Mouse (Mus musculus) embryonic facial prominence, embryonic 12.5 days (tissue): Measurements from ENCODE around the gene Myoc. TPM values are rescaled to one million over a fixed set of nuclear protein-coding genes. Genes with fewer than 3 reads are reported as not detected.

Experiments
- ATAC-seq: fragments of 200-750 bp; cut with Nextera tagmentation; 2 replicates; pipeline ENCODE4 v1.8.0; 2017; ENCODE audit not compliant: insufficient number of reproducible peaks, insufficient read depth, low FRiP score, low TSS enrichment
- H3K27ac ChIP-seq: fragments of 300-500 bp; sonication (generic); 2 replicates; pipeline ENCODE4 v1.5.1; 2016; ENCODE audit warnings: mild to moderate bottlenecking
- H3K27me3 ChIP-seq: fragments of 300-500 bp; sonication (generic); 2 replicates; pipeline ENCODE4 v1.6.1; 2016; ENCODE audit warnings: mild to moderate bottlenecking, moderate library complexity
- H3K36me3 ChIP-seq: fragments of 300-500 bp; sonication (generic); 2 replicates; pipeline ENCODE4 v1.6.1; 2016; ENCODE audit warnings: mild to moderate bottlenecking
- H3K4me1 ChIP-seq: fragments of 300-500 bp; sonication (generic); 2 replicates; pipeline ENCODE4 v1.6.1; 2016
- H3K4me2 ChIP-seq: fragments of 300-500 bp; sonication (generic); replicated peaks from 2 replicates; pipeline ENCODE4 v1.6.1; 2016; ENCODE audit warnings: mild to moderate bottlenecking, moderate library complexity
- H3K4me3 ChIP-seq: fragments of 300-500 bp; sonication (generic); 2 replicates; pipeline ENCODE4 v1.5.1; 2016; ENCODE audit warnings: mild to moderate bottlenecking
- H3K9ac ChIP-seq: fragments of 300-500 bp; sonication (generic); 2 replicates; pipeline ENCODE4 v1.6.1; 2016; ENCODE audit warnings: mild to moderate bottlenecking, moderate library complexity
- H3K9me3 ChIP-seq: fragments of 300-500 bp; sonication (generic); 2 replicates; pipeline ENCODE4 v1.6.1; 2016; ENCODE audit warnings: mild to moderate bottlenecking, moderate library complexity
- WGBS: fragments of 180-500 bp; shearing (Covaris S2); methylation state at CpG from one replicate; pipeline ENCODE4 v1.1.7; 2016; 5-methylcytosine and 5-hydroxymethylcytosine counted together
- polyA plus RNA-seq: library from polyadenylated mRNA; unstranded; fragments of >200 nt; fragmentation: Nextera tagmentation; extraction: Ambion mirVana; gene quantifications from 2 replicates; pipeline ENCODE4 v1.2.1, GENCODE M21; 2016

Gene Myoc
- polyA plus RNA-seq = not detected in 2 replicates

GRCm38 (mm10) chr1:162639051-162639750 is at the start of gene Myoc:
Gene Myoc (plus strand): TSS chr1:162639155.
- no peak for ATAC-seq
- 0 out of 2 replicates have a peak, but pooled peaks cover 6% of the 10 kb centered on the region for H3K4me1 ChIP-seq
- no peak within 1 kb of the TSS for H3K9ac ChIP-seq
- no peaks in the 10 kb centered on the region for H3K27me3 ChIP-seq
- no peaks in the 10 kb centered on the region for H3K9me3 ChIP-seq
- no peaks in the 10 kb centered on the region for H3K36me3 ChIP-seq
- 82% methylated on average over 10 of the region's 10 CpGs for WGBS
- H3K4me2 ChIP-seq = no peak within 1 kb of the TSS
- H3K27ac ChIP-seq = no peak within 1 kb of the TSS
- H3K4me3 ChIP-seq = no peak within 1 kb of the TSS

GRCm38 (mm10) chr1:162589443-162589842 is 49.5 kb upstream of the Myoc start:
- no peak overlapping the region for H3K9ac ChIP-seq
- H3K4me3 ChIP-seq = no peak overlapping the region
- H3K9me3 ChIP-seq = no peaks in the 10 kb centered on the region
- 0 out of 2 replicates have a peak, but pooled peaks have one; percentile 35 for ATAC-seq
- H3K4me1 ChIP-seq = 0 out of 2 replicates have a peak, but pooled peaks cover 3% of the 10 kb centered on the region
- WGBS = 13% methylated on average over 9 of the region's 9 CpGs
- H3K27me3 ChIP-seq = no peaks in the 10 kb centered on the region
- H3K4me2 ChIP-seq = no peak overlapping the region
- H3K36me3 ChIP-seq = peaks cover 8% of the 10 kb centered on the region; the same call in 1 of the 2 replicates
- H3K27ac ChIP-seq = no peak overlapping the region

GRCm38 (mm10) chr1:162590415-162590997 is 48.4 kb upstream of the Myoc start:
- no peak overlapping the region for H3K27ac ChIP-seq
- no peaks in the 10 kb centered on the region for H3K27me3 ChIP-seq
- H3K9ac ChIP-seq = no peak overlapping the region
- no peak overlapping the region for H3K4me2 ChIP-seq
- H3K9me3 ChIP-seq = no peaks in the 10 kb centered on the region
- no peak for ATAC-seq
- no peak overlapping the region for H3K4me3 ChIP-seq
- H3K4me1 ChIP-seq = 0 out of 2 replicates have a peak, but pooled peaks cover 3% of the 10 kb centered on the region
- H3K36me3 ChIP-seq = peaks cover 7% of the 10 kb centered on the region; the same call in 1 of the 2 replicates
- WGBS = 78% methylated on average over 8 of the region's 8 CpGs

GRCm38 (mm10) chr1:162597379-162598102 is 41.4 kb upstream of the Myoc start:
- no peak overlapping the region for H3K9ac ChIP-seq
- no peaks in the 10 kb centered on the region for H3K27me3 ChIP-seq
- WGBS = 85% methylated on average over 3 of the region's 3 CpGs
- ATAC-seq = no peak
- no peak overlapping the region for H3K4me3 ChIP-seq
- peaks cover 22% of the 10 kb centered on the region for H3K36me3 ChIP-seq
- no peak overlapping the region for H3K4me2 ChIP-seq
- no peaks in the 10 kb centered on the region for H3K4me1 ChIP-seq
- H3K27ac ChIP-seq = no peak overlapping the region
- no peaks in the 10 kb centered on the region for H3K9me3 ChIP-seq

GRCm38 (mm10) chr1:162599617-162600016 is 39.3 kb upstream of the Myoc start:
- WGBS = 94% methylated on average over 5 of the region's 5 CpGs
- Histone ChIP-seq H3K9me3 (no peaks in the 10 kb centered on the region), H3K4me1 (no peaks in the 10 kb centered on the region), H3K27me3 (no peaks in the 10 kb centered on the region), H3K4me3 (no peak overlapping the region), H3K36me3 (peaks cover 19% of the 10 kb centered on the region), H3K4me2 (no peak overlapping the region), H3K9ac (no peak overlapping the region), H3K27ac (no peak overlapping the region)
- no peak for ATAC-seq

- ATAC-seq = no peak
Observed at GRCm38 (mm10) chr1:162601288-162601687, 37.7 kb upstream of the Myoc start.

GRCm38 (mm10) chr1:162608127-162608526 is 30.8 kb upstream of the Myoc start:
- no peak overlapping the region for H3K4me2 ChIP-seq
- ATAC-seq = no peak
- H3K27ac ChIP-seq = no peak overlapping the region
- no peak overlapping the region for H3K9ac ChIP-seq
- H3K27me3 ChIP-seq = no peaks in the 10 kb centered on the region
- no peaks in the 10 kb centered on the region for H3K9me3 ChIP-seq
- H3K4me1 ChIP-seq = no peaks in the 10 kb centered on the region; the same call in 1 of the 2 replicates
- no peak overlapping the region for H3K4me3 ChIP-seq
- 20% methylated on average over 1 of the region's 1 CpGs for WGBS
- no peaks in the 10 kb centered on the region for H3K36me3 ChIP-seq

More at GRCm38 (mm10) chr1:162601288-162601687, 37.7 kb upstream of the Myoc start:
- H3K4me2 ChIP-seq = no peak overlapping the region
- H3K4me3 ChIP-seq = no peak overlapping the region
- 87% methylated on average over 4 of the region's 4 CpGs for WGBS
- H3K27ac ChIP-seq = no peak overlapping the region
- peaks cover 19% of the 10 kb centered on the region for H3K36me3 ChIP-seq
- H3K27me3 ChIP-seq = no peaks in the 10 kb centered on the region
- H3K9me3 ChIP-seq = no peaks in the 10 kb centered on the region
- no peak overlapping the region for H3K9ac ChIP-seq
- H3K4me1 ChIP-seq = no peaks in the 10 kb centered on the region

GRCm38 (mm10) chr1:162609633-162610250 is 29.2 kb upstream of the Myoc start:
- WGBS = 37% methylated on average over 9 of the region's 9 CpGs
- no peaks in the 10 kb centered on the region; the same call in 1 of the 2 replicates for H3K4me1 ChIP-seq
- ATAC-seq = no peak
- no peak overlapping the region for H3K4me3 ChIP-seq
- no peaks in the 10 kb centered on the region for H3K36me3 ChIP-seq
- H3K9me3 ChIP-seq = no peaks in the 10 kb centered on the region
- H3K4me2 ChIP-seq = no peak overlapping the region
- no peak overlapping the region for H3K27ac ChIP-seq
- no peak overlapping the region for H3K9ac ChIP-seq
- no peaks in the 10 kb centered on the region for H3K27me3 ChIP-seq

GRCm38 (mm10) chr1:162611191-162611590 is 27.8 kb upstream of the Myoc start:
- Histone ChIP-seq H3K9me3 (no peaks in the 10 kb centered on the region), H3K27ac (no peak overlapping the region), H3K27me3 (no peaks in the 10 kb centered on the region), H3K4me2 (no peak overlapping the region), H3K4me3 (no peak overlapping the region), H3K36me3 (no peaks in the 10 kb centered on the region), H3K4me1 (no peaks in the 10 kb centered on the region; the same call in 1 of the 2 replicates), H3K9ac (no peak overlapping the region)
- no peak for ATAC-seq
- WGBS = 78% methylated on average over 4 of the region's 4 CpGs

- H3K9me3 ChIP-seq = no peaks in the 10 kb centered on the region
- WGBS = 66% methylated on average over 1 of the region's 1 CpGs
- no peaks in the 10 kb centered on the region for H3K36me3 ChIP-seq
- no peak for ATAC-seq
- no peak overlapping the region for H3K9ac ChIP-seq
- no peak overlapping the region for H3K4me3 ChIP-seq
- H3K27ac ChIP-seq = no peak overlapping the region
- H3K4me1 ChIP-seq = no peaks in the 10 kb centered on the region
- H3K4me2 ChIP-seq = no peak overlapping the region
- no peaks in the 10 kb centered on the region for H3K27me3 ChIP-seq
Observed at GRCm38 (mm10) chr1:162615511-162615910, 23.4 kb upstream of the Myoc start.

GRCm38 (mm10) chr1:162620487-162620886 is 18.5 kb upstream of the Myoc start:
- no peak for ATAC-seq
- Histone ChIP-seq H3K27ac (no peak overlapping the region), H3K4me1 (no peaks in the 10 kb centered on the region)

More at GRCm38 (mm10) chr1:162620487-162620886, 18.5 kb upstream of the Myoc start:
- no peaks in the 10 kb centered on the region for H3K36me3 ChIP-seq
- no peaks in the 10 kb centered on the region for H3K27me3 ChIP-seq
- no peak overlapping the region for H3K4me3 ChIP-seq
- no peaks in the 10 kb centered on the region for H3K9me3 ChIP-seq
- no peak overlapping the region for H3K9ac ChIP-seq
- H3K4me2 ChIP-seq = no peak overlapping the region
- 62% methylated on average over 4 of the region's 4 CpGs for WGBS
